Mouse (Mus musculus) cortical plate, adult 2 months (tissue): ENCODE results near the gene Gm10644. TPM values are rescaled to one million over a fixed set of nuclear protein-coding genes. Genes with fewer than 3 reads are reported as not detected.
A peak's percentile ranks its signal among the peaks of the same experiment; 100 is the strongest.

ENCODE experiments used
- H3K27ac ChIP-seq: fragments of 200-500 bp; 2 replicates; pipeline ENCODE4 v1.5.1; 2012; ENCODE audit warnings: low read length, control low read depth, inconsistent platforms; ENCODE audit not compliant: insufficient read depth
- H3K4me1 ChIP-seq: fragments of 200-500 bp; 2 replicates; pipeline ENCODE4 v1.6.1; 2011; ENCODE audit warnings: low read length; ENCODE audit not compliant: control insufficient read depth, insufficient read depth
- H3K4me3 ChIP-seq: fragments of 200-500 bp; 2 replicates; pipeline ENCODE4 v1.5.1; 2011; ENCODE audit warnings: mild to moderate bottlenecking, low read length, control low read depth; ENCODE audit not compliant: insufficient read depth
- CTCF ChIP-seq: fragments of 200-500 bp; IDR thresholded peaks from 2 replicates; pipeline ENCODE4 v1.5.1; 2011; ENCODE audit warnings: mild to moderate bottlenecking, control low read depth, low read length; ENCODE audit not compliant: insufficient read depth; ENCODE audit errors: extremely low read depth
- POLR2A ChIP-seq: fragments of 200-500 bp; IDR thresholded peaks from 2 replicates; pipeline ENCODE4 v1.6.1; 2011; ENCODE audit warnings: mild to moderate bottlenecking, low read length, control low read depth; ENCODE audit not compliant: insufficient read depth; ENCODE audit errors: extremely low read depth
- polyA plus RNA-seq: library from polyadenylated mRNA; depleted of rRNA; stranded (reverse); fragments of >200 nt; gene quantifications from 2 replicates; pipeline ENCODE4 v1.2.3, GENCODE M21; 2012

Gm10644 gene
- polyA plus RNA-seq, 1 experiment = 0.52 TPM

DNA sequence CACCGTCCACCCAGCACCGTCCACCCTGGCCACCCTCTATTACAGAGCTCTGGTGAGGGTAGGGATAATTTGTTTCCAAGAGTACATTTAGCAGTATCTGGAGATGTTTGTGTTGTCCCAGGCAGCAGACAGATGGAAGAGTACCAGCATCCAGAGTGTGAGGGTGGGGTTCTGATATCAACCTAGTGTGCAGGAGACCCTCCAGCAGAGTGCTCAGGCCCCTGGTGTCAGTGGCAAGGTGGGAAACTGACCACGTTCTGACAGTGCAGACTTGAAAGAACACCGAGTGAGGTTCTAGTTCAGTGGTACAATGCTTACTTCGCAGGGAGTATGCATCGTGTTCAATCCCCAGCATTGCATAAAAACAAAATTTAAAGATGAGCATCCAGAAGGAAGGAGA, 16.7 kb upstream of the Gm10644 start:
- TF ChIP-seq POLR2A (no peak), CTCF (no peak)
- H3K4me1 ChIP-seq = no peaks in the 10 kb centered on the region
- H3K27ac ChIP-seq = no peak overlapping the region
- H3K4me3 ChIP-seq = peak overlapping the region; percentile 53; the same call in 1 of the 2 replicates

DNA sequence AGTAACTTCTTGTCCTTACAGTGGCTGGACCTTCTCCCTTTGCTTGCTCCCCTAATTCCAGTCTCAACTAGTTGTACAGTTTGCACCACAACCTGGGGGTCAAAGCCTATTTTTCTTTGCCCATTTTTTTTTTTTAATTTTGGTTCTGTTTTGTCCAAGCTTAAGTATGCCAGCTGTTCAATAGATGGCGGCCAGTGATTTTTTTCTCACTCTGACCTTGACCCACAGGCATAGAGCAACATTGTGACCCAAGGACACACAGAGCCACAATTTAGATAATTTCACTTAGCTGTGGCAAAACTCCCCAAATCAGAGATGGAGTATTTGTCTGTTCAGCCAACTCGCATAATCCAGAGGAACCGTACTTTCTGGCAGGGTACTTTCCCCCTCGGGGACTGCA, 16.1 kb upstream of the Gm10644 start:
- H3K4me1 ChIP-seq = no peaks in the 10 kb centered on the region
- TF ChIP-seq POLR2A (no peak), CTCF (no peak)
- H3K4me3 ChIP-seq = no peak overlapping the region
- no peak overlapping the region for H3K27ac ChIP-seq

DNA sequence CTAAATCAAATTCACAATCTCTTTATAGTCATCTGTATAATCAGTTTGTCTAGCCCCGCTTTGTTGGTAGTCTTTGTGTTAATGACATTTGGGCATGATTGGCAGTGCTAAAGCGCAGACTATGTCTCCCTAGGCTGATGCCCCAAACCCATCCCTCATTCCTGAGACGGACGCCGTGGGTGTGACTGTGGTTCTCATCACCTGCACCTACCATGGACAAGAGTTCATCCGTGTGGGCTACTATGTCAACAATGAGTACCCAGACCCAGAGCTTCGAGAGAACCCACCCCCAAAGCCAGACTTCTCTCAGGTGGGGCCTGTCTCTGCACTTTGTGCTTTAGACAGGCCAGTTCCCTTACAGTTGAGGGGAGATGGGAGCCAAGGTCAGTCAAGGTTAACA, 12.7 kb upstream of the Gm10644 start:
- H3K4me3 ChIP-seq = no peak overlapping the region
- H3K27ac ChIP-seq = no peak overlapping the region
- TF ChIP-seq POLR2A (no peak), CTCF (no peak)
- H3K4me1 ChIP-seq = no peaks in the 10 kb centered on the region

DNA sequence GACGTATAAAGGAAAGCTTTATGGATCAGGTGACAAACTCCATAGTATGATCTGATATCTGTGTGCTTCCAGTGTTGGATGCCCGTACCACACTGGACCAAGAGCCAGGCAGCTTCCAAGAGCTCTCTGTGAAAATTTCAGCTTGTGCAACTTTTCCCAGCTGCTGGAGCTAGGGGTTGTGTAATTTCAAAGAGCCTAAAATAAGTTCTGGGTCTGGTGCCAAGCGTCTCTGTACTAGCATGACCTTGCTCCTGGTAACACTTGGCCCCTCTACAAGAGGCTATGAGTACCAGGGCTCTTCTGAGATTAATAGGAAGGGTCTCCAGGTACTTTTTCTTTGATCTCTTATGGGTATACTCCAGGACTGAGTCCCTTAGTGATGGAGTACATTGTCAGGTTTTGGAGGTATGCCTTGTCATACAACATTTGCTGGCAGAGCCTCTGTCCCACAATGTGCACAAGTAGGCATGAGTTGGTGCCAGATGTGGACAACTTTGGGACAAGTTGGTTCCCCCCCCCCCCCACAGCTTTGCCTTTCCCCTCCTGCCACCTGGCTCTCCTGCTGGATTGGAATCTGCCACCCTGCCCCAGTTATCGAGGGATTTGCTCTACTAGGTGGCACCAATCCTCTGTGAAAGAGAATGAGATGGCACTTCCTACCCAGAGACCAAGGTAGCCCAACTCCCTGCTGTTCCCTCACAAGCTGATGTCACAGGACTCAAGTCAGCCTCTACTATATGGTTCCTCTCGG, 9.2 kb upstream of the Gm10644 start:
- Histone ChIP-seq H3K27ac (no peak overlapping the region), H3K4me1 (no peaks in the 10 kb centered on the region), H3K4me3 (no peak overlapping the region)
- no peak for TF ChIP-seq POLR2A
- TF ChIP-seq CTCF = no peak

- TF ChIP-seq CTCF (0 out of 2 replicates have a peak, but pooled peaks have one; percentile 14), POLR2A (no peak)
- no peak overlapping the region for H3K4me3 ChIP-seq
- no peaks in the 10 kb centered on the region for H3K4me1 ChIP-seq
- H3K27ac ChIP-seq = no peak overlapping the region
These were observed 1.8 kb upstream of the Gm10644 start for GRCm38 (mm10) chr8:83956789-83957188.

GRCm38 (mm10) chr8:83955958-83956218, 883 bp upstream of the Gm10644 start:
- H3K4me1 ChIP-seq = no peaks in the 10 kb centered on the region
- H3K4me3 ChIP-seq = peak overlapping the region; percentile 24; the same call in 1 of the 2 replicates
- TF ChIP-seq POLR2A (no peak), CTCF (no peak)
- H3K27ac ChIP-seq = no peak overlapping the region

DNA sequence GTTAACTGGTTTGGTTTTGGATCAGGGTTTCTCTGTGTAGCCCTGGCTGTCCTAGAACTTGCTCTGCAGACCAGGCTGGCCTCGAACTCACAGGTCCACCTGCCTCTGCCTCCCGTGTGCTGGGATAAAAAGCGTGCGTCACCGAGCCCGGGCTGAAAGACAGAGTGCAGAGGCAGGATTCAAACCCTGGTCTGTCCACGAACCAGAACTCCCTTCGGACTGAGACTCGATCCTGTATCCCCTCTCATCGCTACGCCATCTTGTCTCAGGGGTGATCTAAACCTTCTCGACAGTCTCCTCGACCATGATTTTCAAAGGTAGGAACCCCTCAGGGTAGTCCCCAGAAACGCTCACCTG, 278 bp downstream of the Gm10644 start:
- no peak overlapping the region for H3K27ac ChIP-seq
- peak overlapping the region; percentile 38 for H3K4me3 ChIP-seq
- TF ChIP-seq POLR2A (no peak), CTCF (no peak)
- no peaks in the 10 kb centered on the region for H3K4me1 ChIP-seq

- Histone ChIP-seq H3K4me1 (peaks cover 4% of the 10 kb centered on the region; the same call in 1 of the 2 replicates), H3K4me3 (no peak overlapping the region), H3K27ac (no peak overlapping the region)
- no peak for TF ChIP-seq POLR2A
- no peak for TF ChIP-seq CTCF
These were observed 9.5 kb downstream of the Gm10644 start for GRCm38 (mm10) chr8:83945540-83945939.

GRCm38 (mm10) chr8:83942446-83942845, 12.6 kb downstream of the Gm10644 start:
- TF ChIP-seq POLR2A = no peak
- no peak for TF ChIP-seq CTCF
- H3K27ac ChIP-seq = no peak overlapping the region
- H3K4me1 ChIP-seq = peaks cover 4% of the 10 kb centered on the region; the same call in 1 of the 2 replicates
- H3K4me3 ChIP-seq = no peak overlapping the region

DNA sequence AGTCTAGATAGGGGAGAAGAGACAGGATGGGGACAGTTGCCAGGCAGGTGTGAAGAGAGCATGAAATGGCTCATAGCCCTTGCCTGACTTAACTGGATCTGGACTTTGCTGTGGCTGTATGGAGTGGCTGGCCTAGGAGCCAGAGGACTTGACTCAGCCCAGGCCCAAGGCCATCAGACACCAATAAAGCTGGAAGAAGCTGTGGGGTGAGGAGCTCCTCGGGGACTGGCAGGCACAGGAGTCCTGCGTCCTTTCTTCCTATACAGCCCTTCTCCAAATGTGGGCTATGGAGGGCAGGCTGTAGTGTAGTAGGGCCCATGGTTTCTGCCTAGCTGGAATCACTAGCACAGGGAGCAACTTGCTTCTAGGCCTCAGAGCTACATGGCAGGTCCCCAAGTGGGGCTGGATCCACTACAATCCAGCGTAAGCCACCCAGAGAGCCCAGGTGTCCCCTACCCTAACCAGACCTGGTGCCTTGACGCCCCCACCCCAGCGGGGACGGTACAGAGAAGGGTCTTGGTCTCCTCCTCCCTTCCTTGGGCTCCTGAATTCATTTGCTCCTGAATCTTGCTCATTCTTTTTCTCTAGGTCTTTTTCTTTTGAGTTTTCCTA, 13.8 kb downstream of the Gm10644 start:
- Histone ChIP-seq H3K4me1 (peaks cover 4% of the 10 kb centered on the region; the same call in 1 of the 2 replicates), H3K27ac (no peak overlapping the region), H3K4me3 (no peak overlapping the region)
- TF ChIP-seq CTCF = no peak
